Mouse (Mus musculus): ENCODE measurements around the gene Ttc25. TPM values are rescaled to one million over a fixed set of nuclear protein-coding genes. Genes with fewer than 3 reads are reported as not detected.

Ttc25 gene
- total RNA-seq (2021) = under 1 TPM; 0.40 to 0.51 TPM
- long read RNA-seq, experiment 1 = 0 reads
- long read RNA-seq, experiment 2 = 0 reads

GRCm38 (mm10) chr11:100544832-100545745, at the start of gene Ttc25:
Gene Ttc25, plus strand, starts transcription at chr11:100545607.
- intact Hi-C loops (cut with DNase I) = no loop called here
- DNase-seq (ENCODE audit: low spot score in 2 of 2) = peak; percentile 79 to 80

- DNase-seq (ENCODE audit: low spot score in 2 of 2) = no peak
Measured at GRCm38 (mm10) chr11:100500241-100500640, 45.2 kb upstream of the Ttc25 start.

GRCm38 (mm10) chr11:100500651-100501050, 44.8 kb upstream of the Ttc25 start:
- intact Hi-C loops (cut with DNase I) = no loop called here
- DNase-seq (ENCODE audit: low spot score in 2 of 2) = no peak

More at GRCm38 (mm10) chr11:100500241-100500640, 45.2 kb upstream of the Ttc25 start:
- intact Hi-C loops (cut with DNase I) = no loop called here

GRCm38 (mm10) chr11:100501321-100501720, 44.1 kb upstream of the Ttc25 start:
- no peak for DNase-seq (ENCODE audit: low spot score in 2 of 2)
- intact Hi-C loops (cut with DNase I) = no loop called here

- no peak for DNase-seq (ENCODE audit: low spot score in 2 of 2)
- intact Hi-C loops (cut with DNase I) = no loop called here
Measured at GRCm38 (mm10) chr11:100504990-100505660, 40.3 kb upstream of the Ttc25 start.

- intact Hi-C loops (cut with DNase I) = no loop called here
- DNase-seq (ENCODE audit: low spot score in 2 of 2) = no peak
Measured at GRCm38 (mm10) chr11:100505997-100506396, 39.4 kb upstream of the Ttc25 start.

GRCm38 (mm10) chr11:100510556-100510955, 34.9 kb upstream of the Ttc25 start:
- intact Hi-C loops (cut with DNase I) = loop anchor here (5.0 kb wide), 1 partner anchor 47 kb away; no protein-coding TSS in a partner anchor
- DNase-seq (ENCODE audit: low spot score in 2 of 2) = no peak

- intact Hi-C loops (cut with DNase I) = loop anchor here (5.0 kb wide), 1 partner anchor 45 kb away; no protein-coding TSS in a partner anchor
Measured at GRCm38 (mm10) chr11:100512384-100512783, 33.0 kb upstream of the Ttc25 start.

GRCm38 (mm10) chr11:100513716-100514115, 31.7 kb upstream of the Ttc25 start:
- DNase-seq (ENCODE audit: low spot score in 2 of 2) = no peak
- intact Hi-C loops (cut with DNase I) = loop anchor here (5.0 kb wide), 1 partner anchor 44 kb away; no protein-coding TSS in a partner anchor

More at GRCm38 (mm10) chr11:100512384-100512783, 33.0 kb upstream of the Ttc25 start:
- DNase-seq (ENCODE audit: low spot score in 2 of 2) = peak; percentile 60 to 63

GRCm38 (mm10) chr11:100515061-100515460, 30.3 kb upstream of the Ttc25 start:
- DNase-seq (ENCODE audit: low spot score in 2 of 2) = no peak
- intact Hi-C loops (cut with DNase I) = no loop called here

- DNase-seq (ENCODE audit: low spot score in 2 of 2) = no peak
- intact Hi-C loops (cut with DNase I) = no loop called here
Measured at GRCm38 (mm10) chr11:100515789-100516188, 29.6 kb upstream of the Ttc25 start.

- intact Hi-C loops (cut with DNase I) = no loop called here
- no peak for DNase-seq (ENCODE audit: low spot score in 2 of 2)
Measured at GRCm38 (mm10) chr11:100516291-100516690, 29.1 kb upstream of the Ttc25 start.

- DNase-seq (ENCODE audit: low spot score in 2 of 2) = no peak
- intact Hi-C loops (cut with DNase I) = no loop called here
Measured at GRCm38 (mm10) chr11:100518188-100518591, 27.2 kb upstream of the Ttc25 start.

- DNase-seq (ENCODE audit: low spot score in 2 of 2) = no peak
- intact Hi-C loops (cut with DNase I) = no loop called here
Measured at GRCm38 (mm10) chr11:100519188-100519587, 26.2 kb upstream of the Ttc25 start.

GRCm38 (mm10) chr11:100520838-100521237, 24.6 kb upstream of the Ttc25 start:
- DNase-seq (ENCODE audit: low spot score in 2 of 2) = no peak

GRCm38 (mm10) chr11:100524358-100524757, 21.0 kb upstream of the Ttc25 start:
- no peak for DNase-seq (ENCODE audit: low spot score in 2 of 2)
- intact Hi-C loops (cut with DNase I) = no loop called here

More at GRCm38 (mm10) chr11:100520838-100521237, 24.6 kb upstream of the Ttc25 start:
- intact Hi-C loops (cut with DNase I) = no loop called here

- no peak for DNase-seq (ENCODE audit: low spot score in 2 of 2)
- intact Hi-C loops (cut with DNase I) = no loop called here
Measured at GRCm38 (mm10) chr11:100524987-100525630, 20.3 kb upstream of the Ttc25 start.

GRCm38 (mm10) chr11:100526052-100526816, 19.2 kb upstream of the Ttc25 start:
- intact Hi-C loops (cut with DNase I) = no loop called here

GRCm38 (mm10) chr11:100527066-100527457, 18.3 kb upstream of the Ttc25 start:
- peak; percentile 57 for DNase-seq (ENCODE audit: low spot score in 2 of 2)
- intact Hi-C loops (cut with DNase I) = no loop called here

More at GRCm38 (mm10) chr11:100526052-100526816, 19.2 kb upstream of the Ttc25 start:
- DNase-seq (ENCODE audit: low spot score in 2 of 2) = no peak
